Mouse (Mus musculus): ENCODE measurements around the gene Mycn.

DNA sequence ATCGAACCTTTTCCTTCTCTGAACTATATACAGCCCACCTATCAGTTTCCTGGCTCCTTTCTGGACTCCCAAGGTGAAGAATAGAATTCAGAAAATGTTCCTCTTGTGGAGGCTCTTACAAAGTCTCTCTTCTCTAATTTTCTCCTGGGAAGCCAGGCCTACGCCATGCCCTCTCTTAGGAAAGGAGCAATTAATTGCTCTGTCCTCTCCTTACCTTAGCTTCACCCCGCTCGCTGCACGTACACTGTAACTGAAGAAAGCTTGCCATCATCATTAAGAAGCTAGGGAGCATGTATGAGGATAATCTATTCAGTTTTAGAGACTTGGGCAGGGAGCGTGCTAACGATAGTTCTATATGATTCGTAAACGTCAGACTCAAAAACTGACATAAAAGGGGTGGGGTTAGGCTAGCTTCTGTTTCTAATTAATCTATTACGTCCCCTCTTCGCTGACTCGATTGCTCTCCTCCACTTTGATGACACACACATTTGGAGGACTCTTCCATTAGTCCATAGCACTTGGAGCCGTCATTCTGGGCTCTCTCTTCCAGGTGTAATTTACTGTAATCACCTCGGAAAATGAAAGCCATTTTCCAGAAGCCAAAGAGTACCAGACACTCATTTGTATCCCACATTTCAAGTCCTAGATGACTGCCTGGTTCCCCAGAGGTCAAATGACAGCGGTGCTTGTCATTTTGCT, 55.4 kb downstream of the Mycn start:
- TF ChIP-seq CTCF (IDR thresholded peaks at IDR 0.05; ENCODE audit: low read depth, low read length) = no peak
- no peak for TF ChIP-seq POLR2A (IDR thresholded peaks at IDR 0.05; ENCODE audit: extremely low read depth, insufficient read depth, low read length)

Data from liver, adult 2 months (tissue).